ENCODE assay signal across 8 mouse cellular contexts in the genomic region with DNA sequence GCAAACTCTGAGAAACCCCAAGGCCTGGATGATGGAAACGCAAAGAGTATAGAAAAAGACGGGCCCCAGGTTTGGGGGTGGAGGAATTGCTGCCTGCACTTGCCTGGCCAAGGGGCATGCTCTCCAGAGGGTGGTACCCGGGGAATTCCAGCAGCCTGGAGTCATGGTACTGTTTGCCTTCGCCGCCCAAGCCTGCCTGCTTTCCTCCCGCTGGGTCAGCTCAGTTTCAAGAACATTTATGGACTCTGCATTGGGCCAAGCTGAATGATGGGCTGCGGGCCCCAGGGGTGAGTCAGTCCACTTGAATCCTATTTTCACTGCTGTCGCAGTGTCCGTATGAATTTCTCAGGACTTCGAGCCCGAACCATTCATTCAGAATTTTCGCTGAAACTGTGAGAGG. TPM values are rescaled to one million over a fixed set of nuclear protein-coding genes. Genes with fewer than 3 reads are reported as not detected.
DNase-seq lines count a peak whose midpoint lies in the region; ATAC-seq and TF ChIP-seq lines count a peak whose summit lies in the region.

No protein-coding gene starts in this region.

- no peaks in the 10 kb centered on the region for H3K9me3 ChIP-seq in hindbrain, embryonic 13.5 days
- peaks cover 5% of the 10 kb centered on the region; the same call in 1 of the 2 replicates for H3K9me3 ChIP-seq in hindbrain, embryonic 16.5 days (ENCODE audit: control insufficient read depth, low read length)
- H3K9me3 ChIP-seq in midbrain, embryonic 14.5 days (ENCODE audit: control insufficient read depth, low read length), result no peaks in the 10 kb centered on the region
- H3K9me3 ChIP-seq in midbrain, embryonic 16.5 days (replicated peaks; ENCODE audit: control insufficient read depth, low read length, poor library complexity, severe bottlenecking), result no peaks in the 10 kb centered on the region

- peaks cover 36% of the 10 kb centered on the region for H3K4me1 ChIP-seq in cerebellum, adult 2 months (ENCODE audit: control insufficient read depth, insufficient read depth, low read length)
- peaks cover 23% of the 10 kb centered on the region for H3K4me1 ChIP-seq in hindbrain, embryonic 13.5 days (replicated peaks)
- H3K4me1 ChIP-seq in hindbrain, embryonic 16.5 days (ENCODE audit: control insufficient read depth, insufficient read depth, low read depth, low read length), result peaks cover 12% of the 10 kb centered on the region
- H3K4me1 ChIP-seq in midbrain, embryonic 14.5 days (ENCODE audit: control insufficient read depth, insufficient read depth, low read length), result peaks cover 14% of the 10 kb centered on the region
- peaks cover 4% of the 10 kb centered on the region; the same call in 1 of the 2 replicates for H3K4me1 ChIP-seq in midbrain, embryonic 16.5 days (ENCODE audit: control insufficient read depth, insufficient read depth, low read length)
- H3K4me1 ChIP-seq in small intestine, adult 2 months (ENCODE audit: control insufficient read depth, insufficient read depth, insufficient read length, low read length), result peaks cover 20% of the 10 kb centered on the region

- H3K27ac ChIP-seq in cerebellum, adult 2 months (ENCODE audit: insufficient read depth, low read length), result 0 out of 2 replicates have a peak overlapping the region, but pooled peaks have one; percentile 61
- no peak overlapping the region for H3K27ac ChIP-seq in hindbrain, embryonic 13.5 days
- H3K27ac ChIP-seq in hindbrain, embryonic 16.5 days (ENCODE audit: low read depth, low read length), result no peak overlapping the region
- H3K27ac ChIP-seq in midbrain, embryonic 14.5 days (replicated peaks; ENCODE audit: low read depth, low read length), result no peak overlapping the region
- no peak overlapping the region for H3K27ac ChIP-seq in midbrain, embryonic 16.5 days (ENCODE audit: low read length)
- H3K27ac ChIP-seq in small intestine, adult 2 months (ENCODE audit: insufficient read depth, low read depth, low read length), result no peak overlapping the region; the same call in 1 of the 2 replicates

- 86% methylated on average over 12 of the region's 12 CpGs for WGBS in cerebellum, adult 2 months
- WGBS in hindbrain, embryonic 13.5 days, result 67% methylated on average over 12 of the region's 12 CpGs
- WGBS in hindbrain, embryonic 16.5 days, result 73% methylated on average over 12 of the region's 12 CpGs
- WGBS in midbrain, embryonic 14.5 days, result 70% methylated on average over 12 of the region's 12 CpGs
- WGBS in midbrain, embryonic 16.5 days, result 73% methylated on average over 12 of the region's 12 CpGs
- WGBS in small intestine, adult 2 months, result 83% methylated on average over 12 of the region's 12 CpGs

- H3K4me2 ChIP-seq in hindbrain, embryonic 13.5 days, result peak overlapping the region; percentile 89; the same call in 1 of the 2 replicates
- no peak overlapping the region; the same call in 1 of the 2 replicates for H3K4me2 ChIP-seq in hindbrain, embryonic 16.5 days (ENCODE audit: low read length)
- H3K4me2 ChIP-seq in midbrain, embryonic 14.5 days (ENCODE audit: low read length), result peak overlapping the region; percentile 99; the same call in 1 of the 2 replicates
- H3K4me2 ChIP-seq in midbrain, embryonic 16.5 days (ENCODE audit: low read length), result no peak overlapping the region

- TF ChIP-seq POLR2A in cerebellum, adult 2 months (IDR thresholded peaks at IDR 0.05; ENCODE audit: borderline replicate concordance, insufficient read depth, low read length), result no peak
- no peak for TF ChIP-seq POLR2A in small intestine, adult 2 months (IDR thresholded peaks at IDR 0.05; ENCODE audit: low read depth, low read length)

- no peak overlapping the region for H3K9ac ChIP-seq in hindbrain, embryonic 13.5 days
- H3K9ac ChIP-seq in hindbrain, embryonic 16.5 days (ENCODE audit: low read depth, low read length), result no peak overlapping the region
- H3K9ac ChIP-seq in midbrain, embryonic 14.5 days (replicated peaks; ENCODE audit: low read length), result no peak overlapping the region
- H3K9ac ChIP-seq in midbrain, embryonic 16.5 days (ENCODE audit: low read depth, low read length), result no peak overlapping the region

- no peaks in the 10 kb centered on the region for H3K36me3 ChIP-seq in hindbrain, embryonic 13.5 days
- no peaks in the 10 kb centered on the region for H3K36me3 ChIP-seq in hindbrain, embryonic 16.5 days (ENCODE audit: control insufficient read depth, insufficient read depth, low read length)
- no peaks in the 10 kb centered on the region for H3K36me3 ChIP-seq in midbrain, embryonic 14.5 days (ENCODE audit: control insufficient read depth, insufficient read depth, low read length)
- no peaks in the 10 kb centered on the region for H3K36me3 ChIP-seq in midbrain, embryonic 16.5 days (ENCODE audit: control insufficient read depth, insufficient read depth, low read length)
- H3K36me3 ChIP-seq in small intestine, adult 2 months (ENCODE audit: control insufficient read depth, insufficient read depth, low read length), result 0 out of 2 replicates have a peak, but pooled peaks cover 4% of the 10 kb centered on the region

- peak in 1 of 2 experiments; percentile 36 for DNase-seq in cerebellum, adult 2 months
- DNase-seq in cerebellum, postnatal 36 days, result no peak
- no peak for DNase-seq in midbrain, embryonic 14.5 days

- no peak overlapping the region for H3K4me3 ChIP-seq in cerebellum, adult 2 months (replicated peaks; ENCODE audit: insufficient read depth, low read depth, low read length)
- no peak overlapping the region for H3K4me3 ChIP-seq in hindbrain, embryonic 13.5 days
- H3K4me3 ChIP-seq in hindbrain, embryonic 16.5 days (ENCODE audit: low read length), result no peak overlapping the region
- H3K4me3 ChIP-seq in midbrain, embryonic 14.5 days (replicated peaks; ENCODE audit: low read depth, low read length), result no peak overlapping the region
- H3K4me3 ChIP-seq in midbrain, embryonic 16.5 days (ENCODE audit: low read depth, low read length), result no peak overlapping the region
- peak overlapping the region; percentile 87; the same call in 1 of the 2 replicates for H3K4me3 ChIP-seq in small intestine, adult 2 months (ENCODE audit: low read depth, low read length)

- no peak for ATAC-seq in hindbrain, embryonic 13.5 days (ENCODE audit: low FRiP score)
- ATAC-seq in hindbrain, embryonic 16.5 days, result no peak
- no peak for ATAC-seq in midbrain, embryonic 14.5 days (ENCODE audit: low FRiP score, low TSS enrichment)
- ATAC-seq in midbrain, embryonic 16.5 days, result no peak
- ATAC-seq in frontal cortex, adult (ENCODE audit: low TSS enrichment), result no peak

- TF ChIP-seq CTCF in cerebellum, adult 2 months (IDR thresholded peaks at IDR 0.05; ENCODE audit: borderline replicate concordance, insufficient read depth, low read depth, low read length), result no peak
- no peak for TF ChIP-seq CTCF in small intestine, adult 2 months (IDR thresholded peaks at IDR 0.05; ENCODE audit: extremely low read depth, insufficient read length, insufficient replicate concordance, low read depth, low read length)

- no peaks in the 10 kb centered on the region for H3K27me3 ChIP-seq in cerebellum, adult 2 months (ENCODE audit: control insufficient read depth, insufficient read depth, low read length)
- peaks cover 60% of the 10 kb centered on the region for H3K27me3 ChIP-seq in hindbrain, embryonic 13.5 days
- H3K27me3 ChIP-seq in hindbrain, embryonic 16.5 days (replicated peaks; ENCODE audit: control insufficient read depth, insufficient read depth, low read length), result peaks cover 18% of the 10 kb centered on the region
- H3K27me3 ChIP-seq in midbrain, embryonic 14.5 days (ENCODE audit: control insufficient read depth, insufficient read depth, low read length), result peaks cover 37% of the 10 kb centered on the region
- peaks cover 26% of the 10 kb centered on the region for H3K27me3 ChIP-seq in midbrain, embryonic 16.5 days (ENCODE audit: control insufficient read depth, insufficient read depth, low read depth, low read length)
- H3K27me3 ChIP-seq in small intestine, adult 2 months (ENCODE audit: control insufficient read depth, insufficient read depth, low read length), result no peaks in the 10 kb centered on the region

RNA-seq across cellular contexts. Expression of gene Mical2, which starts 0.8 kb away (rescaled TPM):
- polyA plus RNA-seq in cerebellum, adult 2 months (2012; rRNA removed), result 173 and 203 TPM in 2 replicates
- 1.5 and 1.9 TPM in 2 replicates for polyA plus RNA-seq in hindbrain, embryonic 13.5 days (2015; fragmentation: Nextera tagmentation; extraction: Ambion mirVana)
- polyA plus RNA-seq in hindbrain, embryonic 16.5 days (2015; fragmentation: Nextera tagmentation; extraction: Ambion mirVana), result 6.0 and 7.2 TPM in 2 replicates
- polyA plus RNA-seq in midbrain, embryonic 14.5 days (2014; fragmentation: Nextera tagmentation; extraction: Ambion mirVana), result 1.6 and 2.1 TPM in 2 replicates
- 3.5 and 5.1 TPM in 2 replicates for polyA plus RNA-seq in midbrain, embryonic 16.5 days (2015; fragmentation: Nextera tagmentation; extraction: Ambion mirVana)
- 13.0 and 20.7 TPM in 2 replicates for polyA plus RNA-seq in small intestine, adult 2 months (2012; rRNA removed)

Comparison
In these comparisons a context has a peak if more than half of its experiments do, and no peak if none do; other contexts are left out.
1. H3K4me2 ChIP-seq: peak in hindbrain, embryonic 13.5 days (single experiment) and midbrain, embryonic 14.5 days (single experiment); none in hindbrain, embryonic 16.5 days (single experiment) and midbrain, embryonic 16.5 days (single experiment).